Mouse (Mus musculus) lung, postnatal 10 days (tissue): ENCODE data around the gene Ror1.

Source experiments
- DNase-seq: peaks from one replicate; pipeline ENCODE4 v3.0.0; 2021

Ror1 gene

GRCm38 (mm10) chr4:100324719-100325515 is 229.3 kb downstream of the Ror1 start:
- no peak for DNase-seq

- DNase-seq: no peak
These were observed 232.9 kb downstream of the Ror1 start for GRCm38 (mm10) chr4:100328361-100328970.

- DNase-seq: no peak
These were observed 239.6 kb downstream of the Ror1 start for GRCm38 (mm10) chr4:100335168-100335567.

GRCm38 (mm10) chr4:100347791-100348190 is 252.2 kb downstream of the Ror1 start:
- DNase-seq: no peak

- DNase-seq: no peak
These were observed 254.7 kb downstream of the Ror1 start for GRCm38 (mm10) chr4:100350106-100350795.

- no peak for DNase-seq
These were observed 256.3 kb downstream of the Ror1 start for GRCm38 (mm10) chr4:100351797-100352290.

GRCm38 (mm10) chr4:100355566-100355965 is 260.0 kb downstream of the Ror1 start:
- DNase-seq: no peak

GRCm38 (mm10) chr4:100357881-100358589 is 262.4 kb downstream of the Ror1 start:
- DNase-seq: peak; percentile 82

GRCm38 (mm10) chr4:100363666-100364065 is 268.1 kb downstream of the Ror1 start:
- no peak for DNase-seq

GRCm38 (mm10) chr4:100368691-100369090 is 273.1 kb downstream of the Ror1 start:
- no peak for DNase-seq

- DNase-seq: no peak
These were observed 274.1 kb downstream of the Ror1 start for GRCm38 (mm10) chr4:100369541-100370174.

GRCm38 (mm10) chr4:100372806-100373205 is 277.2 kb downstream of the Ror1 start:
- DNase-seq: no peak

GRCm38 (mm10) chr4:100373780-100374179 is 278.2 kb downstream of the Ror1 start:
- no peak for DNase-seq

- DNase-seq: no peak
These were observed 279.7 kb downstream of the Ror1 start for GRCm38 (mm10) chr4:100375286-100375685.

- DNase-seq: no peak
These were observed 280.6 kb downstream of the Ror1 start for GRCm38 (mm10) chr4:100376163-100376562.

GRCm38 (mm10) chr4:100377231-100377630 is 281.6 kb downstream of the Ror1 start:
- no peak for DNase-seq

- no peak for DNase-seq
These were observed 282.4 kb downstream of the Ror1 start for GRCm38 (mm10) chr4:100377996-100378395.

- no peak for DNase-seq
These were observed 286.2 kb downstream of the Ror1 start for GRCm38 (mm10) chr4:100381760-100382159.

GRCm38 (mm10) chr4:100386272-100386988 is 290.8 kb downstream of the Ror1 start:
- DNase-seq: peak; percentile 16

GRCm38 (mm10) chr4:100390436-100390835 is 294.8 kb downstream of the Ror1 start:
- DNase-seq: no peak

GRCm38 (mm10) chr4:100391021-100391420 is 295.4 kb downstream of the Ror1 start:
- no peak for DNase-seq
